Mouse (Mus musculus) heart, postnatal 25 days (tissue): ENCODE data around the gene Ppm1h. TPM values are rescaled to one million over a fixed set of nuclear protein-coding genes. Genes with fewer than 3 reads are reported as not detected.
A peak's percentile ranks its signal among the peaks of the same experiment; 100 is the strongest.

Experiments used
- DNase-seq: peaks from one replicate; pipeline ENCODE4 v3.0.0; 2022; ENCODE audit warnings: low spot score
- intact Hi-C: fragments of 180-260 bp; cut with DNase I; formaldehyde crosslinking; loops from one replicate; pipeline ENCODE4 v1.15.1; 2025
- total RNA-seq, 2 experiments: library from RNA; stranded (reverse); gene quantifications; 2 replicates each; pipeline ENCODE4 v1.2.3; 2021

Ppm1h gene
- 1 to 10 TPM; 6.8 to 7.3 TPM for total RNA-seq

DNA sequence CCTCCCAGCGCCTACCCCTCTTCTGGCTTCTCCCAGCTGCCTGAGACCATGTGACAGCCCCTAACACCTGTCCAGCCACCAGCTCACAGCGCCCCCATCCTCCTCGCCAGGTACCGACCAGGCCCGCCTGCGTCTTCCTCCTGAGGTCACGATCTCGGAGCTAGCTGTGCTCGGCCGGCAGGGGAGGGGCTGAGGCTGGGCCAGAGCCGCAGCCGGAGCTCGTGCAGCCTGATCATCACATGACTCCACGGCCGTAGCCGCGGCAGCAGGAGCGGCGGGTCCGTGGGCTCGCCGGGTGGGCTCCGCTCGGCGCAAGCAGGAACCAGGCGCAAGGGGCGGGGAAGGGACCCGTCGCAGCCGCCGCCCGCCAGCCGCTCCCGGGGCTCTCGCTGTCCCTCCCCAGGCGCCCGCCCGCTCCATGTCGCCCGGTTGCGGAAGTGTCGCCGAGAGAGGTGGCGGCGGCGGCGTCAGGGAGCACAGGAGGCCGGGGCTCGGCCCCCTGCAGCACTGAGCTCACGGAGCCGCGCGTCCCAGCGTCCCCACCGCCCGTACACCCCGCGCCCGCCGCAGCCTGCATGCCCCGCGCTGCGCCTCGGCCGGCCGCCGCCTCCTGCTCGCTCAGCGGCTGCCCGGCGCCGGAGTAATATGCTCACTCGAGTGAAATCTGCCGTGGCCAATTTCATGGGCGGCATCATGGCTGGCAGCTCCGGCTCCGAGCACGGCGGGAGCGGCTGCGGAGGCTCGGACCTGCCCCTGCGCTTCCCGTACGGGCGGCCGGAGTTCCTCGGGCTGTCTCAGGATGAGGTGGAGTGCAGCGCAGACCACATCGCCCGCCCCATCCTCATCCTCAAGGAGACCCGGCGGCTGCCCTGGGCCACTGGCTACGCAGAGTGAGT is at the start of gene Ppm1h:
Gene Ppm1h, plus strand, starts transcription at position 222 of the 896 bp plus-strand sequence.
- peak; percentile 53 for DNase-seq
- intact Hi-C loops, result loop anchor here (5.0 kb wide), 3 partner anchors 119 to 329 kb away; no protein-coding TSS in a partner anchor

DNA sequence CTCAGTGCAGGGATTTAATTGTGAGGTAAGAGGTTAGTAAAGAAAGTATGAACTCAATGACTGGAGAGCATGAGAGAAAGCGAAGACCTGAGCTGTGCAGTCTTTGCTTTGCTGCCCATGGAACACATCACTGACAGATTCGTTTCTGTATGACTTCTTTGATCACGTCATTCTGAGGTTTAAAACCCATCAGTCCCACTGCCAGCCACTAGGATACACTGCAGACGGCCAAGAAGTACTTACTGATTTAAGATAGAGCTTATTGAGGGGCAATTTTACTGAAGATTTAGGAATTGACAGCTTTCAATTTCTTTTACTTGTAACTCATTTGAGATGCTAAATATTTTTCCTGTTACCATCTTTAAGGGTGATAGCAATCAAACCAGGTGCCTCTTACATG is 49.6 kb upstream of the Ppm1h start:
- intact Hi-C loops, result no loop called here
- no peak for DNase-seq

DNA sequence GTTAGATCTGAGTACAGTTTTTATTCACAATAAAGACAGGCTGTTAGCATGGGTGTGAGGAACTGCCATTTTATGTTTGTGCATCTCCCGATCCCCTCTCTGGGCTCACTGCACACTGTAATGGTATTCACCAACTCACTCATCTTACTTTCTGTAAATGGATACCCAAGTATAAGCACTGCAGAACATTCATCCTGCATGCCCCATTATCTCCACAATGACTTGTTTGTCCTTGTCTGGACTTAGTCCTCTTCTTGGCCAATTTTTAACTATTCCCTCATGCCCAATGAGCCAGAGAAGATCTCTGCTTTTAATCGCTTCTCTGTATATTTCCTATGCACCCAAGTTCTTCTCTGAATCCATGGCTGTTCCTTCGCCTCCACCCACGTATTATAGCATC is 38.7 kb upstream of the Ppm1h start:
- DNase-seq, result no peak
- intact Hi-C loops, result no loop called here

DNA sequence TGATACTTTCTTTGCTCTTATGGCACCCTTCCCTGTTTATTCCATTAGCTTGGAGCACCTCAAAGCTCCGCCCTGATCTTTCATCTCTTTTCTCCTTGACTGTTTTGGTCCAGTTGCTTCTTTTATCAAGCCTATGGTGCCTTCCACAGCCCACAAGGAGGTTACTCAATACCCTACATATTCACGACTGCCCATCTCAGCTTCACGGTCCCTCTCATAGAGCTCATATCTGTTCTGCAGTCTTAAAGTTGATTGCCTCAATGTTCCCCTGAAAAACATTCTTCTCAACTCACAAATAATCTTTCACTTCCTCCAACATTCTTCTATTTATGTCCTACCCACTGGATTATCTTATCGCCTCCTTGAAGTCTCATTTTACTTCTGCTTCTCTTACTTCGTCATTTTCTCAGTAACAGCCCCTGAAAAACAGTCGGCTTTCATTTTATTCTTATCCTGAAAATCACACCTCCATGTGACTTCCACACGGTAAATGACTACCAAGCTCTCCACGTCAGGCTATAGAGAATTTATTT is 37.2 kb upstream of the Ppm1h start:
- no peak for DNase-seq
- intact Hi-C loops, result no loop called here

GRCm38 (mm10) chr10:122642125-122642524 is 36.4 kb upstream of the Ppm1h start:
- intact Hi-C loops, result no loop called here
- no peak for DNase-seq

- intact Hi-C loops, result no loop called here
- no peak for DNase-seq
Measured at GRCm38 (mm10) chr10:122651932-122652331, 26.6 kb upstream of the Ppm1h start.

DNA sequence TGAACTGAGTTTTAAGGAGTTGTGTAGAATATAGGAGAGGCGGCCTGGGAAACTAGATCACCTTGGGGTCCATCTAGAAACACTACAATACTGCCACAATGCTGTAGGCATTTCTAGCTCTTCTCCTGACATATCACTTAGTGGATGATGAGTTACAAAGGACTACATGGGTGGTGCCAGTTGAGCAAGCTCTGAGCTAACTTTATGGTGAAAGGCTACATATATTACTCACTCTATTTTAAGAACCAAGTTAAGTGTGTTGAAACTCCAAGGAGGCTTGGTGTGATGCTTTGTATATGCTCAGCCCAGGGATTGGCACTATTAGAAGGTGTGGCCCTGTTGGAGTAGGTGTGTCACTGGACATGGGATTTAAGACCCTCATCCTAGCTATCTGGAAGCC is 26.0 kb upstream of the Ppm1h start:
- no peak for DNase-seq
- intact Hi-C loops, result no loop called here

DNA sequence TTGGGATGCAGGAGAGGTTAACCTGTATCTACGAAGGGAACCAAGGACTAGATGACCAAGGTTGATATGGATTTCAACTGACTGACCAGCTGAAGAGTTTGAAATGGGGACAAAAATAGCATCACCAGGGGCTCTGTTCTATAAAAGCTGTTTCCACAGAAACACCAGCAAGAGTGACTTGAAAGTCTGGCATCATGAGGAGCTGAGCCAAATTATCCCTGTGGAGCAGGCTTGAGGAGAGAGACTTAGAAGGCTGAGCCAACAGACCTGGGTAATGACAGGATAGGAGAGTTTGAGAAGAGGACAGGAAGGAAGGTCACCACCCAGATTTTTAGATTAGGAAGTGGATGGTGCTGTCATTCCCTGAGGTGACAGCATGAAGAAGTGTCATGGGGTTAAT is 12.9 kb upstream of the Ppm1h start:
- intact Hi-C loops, result no loop called here
- no peak for DNase-seq

DNA sequence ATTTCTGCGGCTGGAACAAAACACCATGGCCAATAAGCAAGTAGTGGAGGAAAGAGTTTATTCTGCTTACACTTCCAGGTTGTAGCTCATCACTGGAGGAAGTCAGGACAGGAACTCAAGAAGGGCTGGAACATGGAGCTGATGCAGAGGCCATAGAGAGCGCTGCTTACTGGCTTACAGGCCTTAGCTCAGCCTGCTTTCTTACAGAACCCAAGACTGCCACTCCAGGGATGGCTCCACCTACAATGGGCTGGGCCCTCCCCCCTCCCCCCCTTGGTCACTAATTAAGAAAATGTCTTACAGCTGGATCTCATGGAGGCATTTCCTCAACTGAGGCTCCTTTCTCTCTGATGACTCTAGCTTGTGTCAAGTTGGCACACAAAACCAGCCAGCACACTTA is 7.3 kb upstream of the Ppm1h start:
- intact Hi-C loops, result no loop called here
- no peak for DNase-seq

- DNase-seq, result no peak
- intact Hi-C loops, result no loop called here
Measured at GRCm38 (mm10) chr10:122672044-122672443, 6.5 kb upstream of the Ppm1h start.

DNA sequence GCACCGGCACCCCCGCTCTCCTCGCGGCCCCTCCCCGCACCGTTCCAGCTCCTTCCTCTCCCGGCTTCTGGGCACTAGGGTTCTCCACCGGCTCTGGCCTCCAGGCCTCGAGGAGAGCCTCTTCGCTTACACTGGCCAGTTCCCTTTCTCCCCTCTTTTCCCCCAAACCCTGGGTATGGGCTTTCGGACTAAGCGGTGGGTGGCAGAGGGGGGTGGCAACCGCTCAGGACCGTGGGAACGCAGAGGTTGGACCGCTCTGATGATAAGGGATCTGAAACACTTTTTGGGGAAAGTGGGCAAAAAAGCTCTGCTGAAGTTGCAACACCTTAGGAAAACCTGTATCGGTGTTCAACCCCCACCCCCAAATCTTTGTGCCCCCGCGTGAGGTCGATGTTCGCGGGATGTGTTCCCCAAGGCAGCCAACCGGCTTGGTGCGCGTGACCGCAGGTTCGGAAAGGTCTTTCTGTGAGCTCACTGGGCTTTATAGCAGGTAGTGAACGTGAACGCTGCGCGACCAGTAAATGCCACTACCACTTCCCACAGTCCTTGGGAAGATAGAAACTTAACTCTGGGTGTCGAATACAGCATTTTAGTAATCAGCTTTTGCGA is 979 bp downstream of the Ppm1h start:
- intact Hi-C loops, result loop anchor here (5.0 kb wide), 3 partner anchors 118 to 328 kb away; no protein-coding TSS in a partner anchor
- no peak for DNase-seq

DNA sequence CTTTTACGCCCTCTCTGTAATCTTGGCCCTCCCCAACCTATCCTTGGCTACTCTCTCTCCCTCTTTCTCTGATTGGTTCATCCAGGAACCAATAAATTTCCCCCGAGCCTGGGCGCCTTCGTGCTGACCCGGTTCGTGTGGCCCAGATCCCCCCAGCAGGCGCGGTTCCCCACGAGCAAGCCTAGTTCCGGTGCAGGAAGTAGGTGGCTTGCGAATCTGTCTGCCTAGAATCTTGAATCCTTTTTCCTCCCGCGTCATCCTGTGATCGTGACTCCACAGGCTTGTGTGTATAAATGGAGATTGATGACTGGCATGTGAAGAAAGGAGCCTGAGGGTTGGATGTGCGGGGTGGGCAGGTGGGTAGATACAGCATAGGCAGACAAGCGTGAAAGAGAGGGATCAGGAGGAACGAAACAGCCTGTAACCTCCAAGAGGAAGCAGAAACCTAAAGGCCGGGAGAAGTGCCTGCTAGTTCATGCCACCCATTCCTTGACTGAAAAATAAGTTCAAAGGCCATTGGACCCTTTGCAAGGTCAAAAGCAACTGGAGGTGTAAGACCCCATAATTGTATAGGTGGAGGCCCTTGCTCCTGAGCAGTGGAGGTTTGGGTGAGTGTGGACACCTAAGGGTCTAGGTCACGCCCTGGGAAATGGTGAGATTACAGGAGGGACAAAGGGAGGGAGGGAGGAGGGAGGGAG is 2.0 kb downstream of the Ppm1h start:
- no peak for DNase-seq
- intact Hi-C loops, result no loop called here

- intact Hi-C loops, result no loop called here
- no peak for DNase-seq
Measured at GRCm38 (mm10) chr10:122681085-122681408, 2.5 kb downstream of the Ppm1h start.

DNA sequence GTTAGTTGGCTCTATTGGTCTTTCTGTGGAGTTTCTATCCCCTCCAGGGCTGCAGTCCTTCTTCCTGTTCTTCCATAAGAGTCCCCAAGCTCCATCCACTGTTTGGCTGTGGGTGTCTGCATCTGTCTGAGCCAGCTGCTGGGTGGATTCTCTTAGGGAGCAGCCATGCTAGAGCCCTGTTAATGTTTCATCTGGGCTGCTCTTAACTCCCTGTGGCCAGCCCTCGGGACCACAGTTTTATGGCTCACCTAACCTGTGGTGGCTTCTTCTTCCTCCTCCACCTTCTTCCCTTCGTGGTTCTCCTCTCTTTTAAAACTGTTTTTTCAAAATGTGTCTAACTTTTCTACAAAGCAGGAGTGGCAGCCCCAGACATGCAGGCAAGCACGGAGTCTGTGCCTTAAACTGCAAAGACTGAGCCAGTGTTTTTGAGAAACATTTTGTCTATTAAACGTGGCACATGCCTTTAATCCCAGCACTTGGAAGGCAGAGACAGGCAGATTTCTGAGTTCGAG is 5.3 kb downstream of the Ppm1h start:
- intact Hi-C loops, result no loop called here

GRCm38 (mm10) chr10:122685297-122685696 is 6.7 kb downstream of the Ppm1h start:
- no peak for DNase-seq
- intact Hi-C loops, result no loop called here

More for the DNA sequence above, 5.3 kb downstream of the Ppm1h start:
- DNase-seq, result no peak

DNA sequence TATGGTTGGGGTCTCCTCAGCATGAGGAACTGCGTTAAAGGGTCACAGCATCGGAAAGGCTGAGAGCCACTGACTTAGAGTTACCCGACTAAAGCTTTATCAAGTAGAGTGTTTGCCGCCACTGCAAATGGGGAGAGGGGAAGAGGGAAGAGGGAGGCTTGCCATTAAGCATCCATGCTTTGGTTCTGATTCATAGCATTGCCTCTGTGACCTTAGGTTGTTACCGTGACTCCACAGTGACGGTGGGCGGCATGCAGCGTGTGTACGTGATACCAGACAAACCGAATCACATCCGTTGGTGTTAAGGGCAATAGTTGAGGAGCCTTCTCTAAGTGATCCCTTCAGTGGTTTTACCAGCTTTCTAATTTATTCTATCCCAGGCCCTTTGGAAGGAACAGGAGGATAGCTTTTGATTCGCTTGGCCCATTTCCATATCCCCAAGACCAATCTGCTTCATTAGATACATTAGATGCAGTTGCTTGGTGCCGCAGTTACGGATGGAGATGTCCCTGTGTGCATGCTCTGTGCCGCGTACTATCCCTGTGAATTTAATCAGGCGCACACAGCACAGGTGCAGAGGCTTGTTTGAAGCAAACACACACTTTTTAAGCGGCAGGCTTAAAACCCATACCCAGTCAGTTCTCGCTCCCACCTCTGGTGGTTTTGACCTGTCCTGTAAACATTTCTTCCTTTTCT is 7.4 kb downstream of the Ppm1h start:
- DNase-seq, result no peak
- intact Hi-C loops, result no loop called here

GRCm38 (mm10) chr10:122690698-122691097 is 12.1 kb downstream of the Ppm1h start:
- no peak for DNase-seq
- intact Hi-C loops, result no loop called here

DNA sequence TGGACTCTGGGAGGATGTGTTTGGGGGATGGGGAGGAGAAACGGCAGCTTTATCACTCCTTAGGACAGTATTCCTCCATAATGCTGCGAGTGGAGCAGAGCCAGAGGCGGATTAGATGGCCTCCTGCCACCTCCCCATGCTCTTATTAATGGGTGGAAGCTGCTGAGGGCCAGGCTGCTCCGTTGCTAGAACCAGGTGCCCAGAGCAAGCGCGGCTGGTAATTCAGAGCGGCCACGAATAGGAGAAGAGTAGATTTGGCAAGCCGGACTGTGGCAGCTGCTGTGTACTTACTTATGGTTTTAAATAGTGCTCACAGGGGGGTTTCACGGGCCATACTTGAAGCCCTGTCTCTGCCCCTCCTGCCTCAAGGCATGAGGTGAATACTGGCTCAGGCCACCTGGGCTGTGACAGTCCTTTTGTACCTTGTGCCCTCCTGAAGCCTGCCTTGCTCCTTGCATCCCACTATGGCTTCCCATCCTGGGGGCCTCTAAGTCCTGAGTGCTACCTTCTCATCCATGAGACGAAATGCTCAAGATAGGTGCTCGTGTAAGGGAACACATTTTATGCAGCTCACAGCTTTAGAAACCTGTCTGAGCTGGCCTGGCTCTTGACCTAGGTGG is 14.7 kb downstream of the Ppm1h start:
- intact Hi-C loops, result no loop called here
- DNase-seq, result no peak

DNA sequence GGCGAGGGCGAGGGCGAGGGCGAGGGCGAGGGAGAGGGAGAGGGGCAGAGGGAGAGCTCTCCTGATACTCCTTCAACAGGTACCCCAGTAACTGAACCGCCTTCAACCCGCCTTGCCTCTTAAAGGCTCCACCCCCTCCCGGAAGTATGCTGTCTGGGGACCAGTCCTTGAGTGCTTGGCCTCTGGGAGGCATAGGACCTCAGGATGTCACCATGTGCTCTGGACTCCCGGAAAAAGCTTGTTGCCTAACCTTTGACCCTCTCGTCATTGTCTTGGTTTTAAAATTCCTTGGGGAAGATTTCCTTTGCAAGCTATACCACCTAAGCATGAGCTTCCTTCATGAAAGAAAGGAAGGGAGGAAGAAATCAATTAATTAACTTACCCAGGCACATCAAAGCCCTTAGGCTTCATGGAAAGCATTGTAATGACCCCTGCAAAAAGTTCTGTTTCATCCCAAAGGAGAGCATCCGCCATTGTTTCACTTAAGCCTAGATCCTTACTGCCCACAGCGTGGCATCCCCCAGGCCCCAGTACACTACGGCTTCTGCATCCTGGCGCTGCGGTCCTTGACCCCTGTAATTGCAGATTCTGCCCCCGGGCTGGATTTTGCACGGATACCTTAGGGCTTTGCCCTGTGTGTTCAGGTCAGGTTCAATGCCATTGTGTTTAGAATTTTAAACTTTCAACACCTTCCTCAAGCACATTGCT is 15.5 kb downstream of the Ppm1h start:
- no peak for DNase-seq
- intact Hi-C loops, result no loop called here
